Mouse (Mus musculus) B cell, adult 2 months (primary cell): ENCODE results near the gene Dach1.

Experiments
- DNase-seq, 2 experiments: peaks; one replicate each; pipeline ENCODE4 v3.0.0; 2022

Gene Dach1

GRCm38 (mm10) chr14:98169421-98170076, at the start of gene Dach1:
TSS of gene Dach1 (minus strand) at chr14:98169765.
- peak; percentile 1 to 7 for DNase-seq

- no peak for DNase-seq
These were observed 30.5 kb upstream of the Dach1 start for GRCm38 (mm10) chr14:98200089-98200488.

DNA sequence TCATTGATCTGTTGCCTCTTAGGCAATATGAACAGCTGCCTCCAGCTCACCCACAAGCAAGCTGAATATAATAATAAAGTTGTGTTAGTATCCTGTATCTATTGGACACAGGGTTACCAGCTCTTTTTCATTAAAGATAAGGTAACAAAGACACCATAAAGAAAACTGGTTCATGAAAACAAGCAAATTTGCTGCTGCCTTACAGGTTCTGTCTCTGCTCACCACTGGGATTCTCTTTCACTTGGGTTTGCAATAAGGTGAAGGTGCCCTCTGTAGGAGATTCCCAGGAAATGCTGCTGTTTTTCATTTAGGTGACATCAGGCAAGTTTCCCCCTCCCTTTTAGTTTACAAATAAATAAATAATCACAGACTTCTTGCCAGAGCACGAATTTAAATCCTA, 12.0 kb upstream of the Dach1 start:
- no peak for DNase-seq

- no peak for DNase-seq
These were observed 4.3 kb upstream of the Dach1 start for GRCm38 (mm10) chr14:98173831-98174230.

DNA sequence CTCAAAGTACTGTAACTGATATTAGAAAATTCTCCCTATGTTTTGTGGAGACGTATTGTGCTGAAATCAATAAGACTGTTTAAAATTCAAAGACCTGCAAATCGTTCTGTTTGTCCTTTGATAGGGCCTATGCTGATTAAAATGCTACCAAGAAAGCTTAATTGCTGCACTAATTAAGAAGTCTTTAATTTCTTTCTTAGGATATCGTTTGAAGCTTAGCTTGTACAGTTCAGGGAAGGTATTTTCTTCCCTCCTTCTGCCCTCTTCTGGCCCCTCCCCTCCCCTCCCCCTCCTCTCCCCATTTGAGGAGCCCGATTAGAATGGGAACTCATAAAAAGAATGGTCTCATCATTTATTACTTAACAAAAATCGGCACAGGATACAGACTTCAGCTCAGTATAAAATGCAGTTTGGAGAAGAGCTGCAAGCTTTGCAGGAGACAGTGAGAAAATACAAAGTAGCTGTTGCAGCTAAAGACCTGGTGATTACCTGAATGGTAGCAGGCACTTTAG, 2.9 kb upstream of the Dach1 start:
- no peak for DNase-seq

GRCm38 (mm10) chr14:98171861-98172260, 2.3 kb upstream of the Dach1 start:
- DNase-seq, result no peak

- DNase-seq, result peak; percentile 1 to 12
These were observed 610 bp downstream of the Dach1 start for GRCm38 (mm10) chr14:98168908-98169401.

DNA sequence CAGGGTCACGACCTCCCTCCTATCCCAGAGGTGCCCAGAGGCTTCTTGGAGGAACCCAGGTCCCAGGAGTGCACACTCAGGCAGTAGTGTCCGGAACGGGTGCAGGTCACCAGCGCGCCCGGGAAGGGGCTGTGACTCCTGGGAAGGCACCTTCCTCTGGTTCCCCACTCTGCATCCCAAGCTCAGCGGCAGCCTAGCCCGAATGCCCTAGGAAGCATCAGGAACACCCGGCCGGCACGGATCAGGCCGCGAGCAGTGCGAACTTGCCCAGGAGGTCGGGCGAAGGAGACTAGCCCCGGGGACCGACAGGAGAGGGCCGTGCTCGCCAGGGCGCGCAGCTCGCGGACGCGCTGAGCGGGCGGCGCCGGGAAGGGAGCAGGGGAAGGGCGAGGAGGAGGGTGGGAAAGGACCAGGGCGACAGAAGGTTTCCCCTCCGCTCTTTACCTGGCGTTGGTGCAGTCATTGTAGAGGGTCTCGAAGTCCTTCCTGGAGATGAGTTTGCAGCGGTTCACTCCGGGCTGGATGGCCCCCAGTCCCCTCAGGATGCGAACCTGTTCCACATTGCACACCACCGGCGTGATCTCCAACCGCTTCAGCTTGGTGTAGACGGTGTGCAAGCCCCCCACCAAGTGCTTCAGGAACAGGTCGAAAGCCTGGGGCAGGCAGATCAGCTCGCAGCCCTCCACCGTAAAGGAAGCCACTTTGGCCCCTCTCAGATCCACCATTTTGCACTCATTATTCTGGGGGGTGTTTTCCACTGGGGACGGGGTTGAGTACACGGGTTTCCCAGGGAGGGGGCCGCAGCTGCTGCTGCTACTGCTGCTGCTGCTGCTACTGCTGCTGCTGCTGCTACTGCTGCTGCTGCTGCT, 1.3 kb downstream of the Dach1 start:
- DNase-seq, result peak; percentile 1 to 2

DNA sequence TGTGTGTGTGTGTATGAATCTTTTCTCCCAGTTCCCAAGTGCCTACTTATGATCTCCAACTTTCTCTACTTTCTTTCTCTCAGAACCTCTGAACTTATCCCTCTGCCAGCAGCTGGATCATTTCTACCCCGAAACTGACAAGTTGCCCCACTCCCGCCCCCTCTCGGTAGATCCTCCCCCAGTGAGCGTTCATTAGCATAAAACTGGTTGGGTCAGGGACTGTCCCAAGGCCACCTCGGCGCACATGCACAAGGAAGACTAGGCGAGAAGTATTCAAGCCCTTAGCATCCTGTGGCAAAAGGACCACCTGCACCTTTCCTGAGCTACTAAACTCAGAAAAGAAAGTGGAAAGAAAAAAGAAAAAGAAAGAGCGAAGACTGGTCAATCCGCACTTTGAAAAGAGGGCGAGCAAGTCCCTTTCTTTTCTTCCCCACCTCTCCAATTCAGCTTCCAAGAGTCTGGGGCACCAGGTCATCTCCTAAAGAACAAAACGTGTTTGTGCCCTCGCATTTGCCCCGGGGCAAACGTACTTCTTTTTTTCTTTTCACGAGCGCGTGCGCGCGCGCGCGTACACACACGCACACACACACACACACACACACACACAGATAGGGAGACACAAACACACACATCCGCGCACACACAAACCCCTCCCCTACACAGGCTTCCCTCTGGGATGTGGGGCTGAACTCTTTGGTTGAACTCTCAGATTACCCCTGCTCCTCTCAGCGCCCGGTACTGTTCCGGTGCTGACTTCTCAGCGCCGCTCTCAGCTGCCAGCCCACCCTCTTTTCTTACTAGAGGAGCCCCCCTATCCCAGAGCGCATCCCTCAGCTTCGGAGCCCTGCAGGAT, 2.2 kb downstream of the Dach1 start:
- peak; percentile 2 to 3 for DNase-seq

DNA sequence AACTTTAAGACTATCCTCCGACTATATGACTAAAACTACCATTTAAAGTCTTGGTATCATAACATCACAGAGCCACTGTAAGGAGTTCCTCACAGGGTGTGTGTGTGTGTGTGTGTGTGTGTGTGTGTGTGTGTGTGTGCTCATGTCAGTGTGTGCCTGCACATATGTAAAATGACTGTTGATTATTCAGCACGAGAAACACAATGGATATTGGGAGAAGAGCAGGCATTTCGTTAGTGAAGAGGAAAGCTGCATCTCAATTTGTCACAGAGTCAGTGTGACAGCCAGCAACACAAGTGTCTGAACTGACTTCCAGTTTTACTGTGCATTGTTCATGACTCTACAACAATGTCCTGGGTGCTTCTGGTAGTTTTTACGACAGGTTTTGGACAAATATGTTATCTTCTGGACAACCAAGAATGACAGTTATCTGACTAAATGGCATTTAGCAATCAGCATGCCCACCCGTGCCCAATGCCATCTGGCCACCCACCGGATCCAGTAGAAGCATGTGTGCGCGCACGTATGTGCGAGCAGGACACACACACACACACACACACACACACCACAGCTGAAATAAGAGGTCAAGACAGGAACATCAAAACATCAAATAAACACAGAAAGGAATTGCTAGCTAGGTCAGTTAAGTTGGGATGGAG, 3.1 kb downstream of the Dach1 start:
- no peak for DNase-seq

GRCm38 (mm10) chr14:98156753-98157152, 12.8 kb downstream of the Dach1 start:
- DNase-seq, result no peak

- DNase-seq, result no peak
These were observed 13.7 kb downstream of the Dach1 start for GRCm38 (mm10) chr14:98155725-98156392.

- no peak for DNase-seq
These were observed 14.6 kb downstream of the Dach1 start for GRCm38 (mm10) chr14:98154832-98155422.

DNA sequence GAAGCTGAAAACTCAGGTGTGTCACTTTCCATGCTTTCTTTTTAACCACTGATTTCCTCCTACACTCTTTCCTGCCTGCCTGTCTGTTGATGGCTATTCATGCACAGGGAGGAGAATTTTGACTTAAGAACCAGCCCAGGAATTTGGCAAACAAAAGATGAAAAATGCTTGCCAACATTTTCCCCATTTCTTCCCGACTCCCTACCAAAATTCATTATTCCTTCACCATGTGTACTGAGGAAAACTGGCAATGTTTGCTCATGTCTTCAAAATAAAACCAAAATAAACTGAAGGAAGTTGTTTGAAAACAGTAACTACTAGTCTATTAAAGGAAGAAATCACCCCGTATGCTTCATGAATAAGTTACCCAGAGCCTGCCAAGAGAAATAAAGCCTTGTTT, 27.8 kb downstream of the Dach1 start:
- DNase-seq, result no peak

GRCm38 (mm10) chr14:98138873-98139665, 30.5 kb downstream of the Dach1 start:
- no peak for DNase-seq

GRCm38 (mm10) chr14:98134546-98134945, 35.0 kb downstream of the Dach1 start:
- no peak for DNase-seq

GRCm38 (mm10) chr14:98123032-98123431, 46.5 kb downstream of the Dach1 start:
- DNase-seq, result no peak

GRCm38 (mm10) chr14:98116627-98117026, 52.9 kb downstream of the Dach1 start:
- DNase-seq, result no peak

GRCm38 (mm10) chr14:98113106-98113505, 56.5 kb downstream of the Dach1 start:
- no peak for DNase-seq

- DNase-seq, result no peak
These were observed 59.6 kb downstream of the Dach1 start for GRCm38 (mm10) chr14:98109929-98110328.
